Mouse (Mus musculus): Measurements from ENCODE around the gene Sdf2l1.
"Not testable (repeated sequence)": the region's sequence is repeated elsewhere in the genome, so short reads cannot be mapped to it uniquely, and the experiment has no call there.

Gene Sdf2l1

DNA sequence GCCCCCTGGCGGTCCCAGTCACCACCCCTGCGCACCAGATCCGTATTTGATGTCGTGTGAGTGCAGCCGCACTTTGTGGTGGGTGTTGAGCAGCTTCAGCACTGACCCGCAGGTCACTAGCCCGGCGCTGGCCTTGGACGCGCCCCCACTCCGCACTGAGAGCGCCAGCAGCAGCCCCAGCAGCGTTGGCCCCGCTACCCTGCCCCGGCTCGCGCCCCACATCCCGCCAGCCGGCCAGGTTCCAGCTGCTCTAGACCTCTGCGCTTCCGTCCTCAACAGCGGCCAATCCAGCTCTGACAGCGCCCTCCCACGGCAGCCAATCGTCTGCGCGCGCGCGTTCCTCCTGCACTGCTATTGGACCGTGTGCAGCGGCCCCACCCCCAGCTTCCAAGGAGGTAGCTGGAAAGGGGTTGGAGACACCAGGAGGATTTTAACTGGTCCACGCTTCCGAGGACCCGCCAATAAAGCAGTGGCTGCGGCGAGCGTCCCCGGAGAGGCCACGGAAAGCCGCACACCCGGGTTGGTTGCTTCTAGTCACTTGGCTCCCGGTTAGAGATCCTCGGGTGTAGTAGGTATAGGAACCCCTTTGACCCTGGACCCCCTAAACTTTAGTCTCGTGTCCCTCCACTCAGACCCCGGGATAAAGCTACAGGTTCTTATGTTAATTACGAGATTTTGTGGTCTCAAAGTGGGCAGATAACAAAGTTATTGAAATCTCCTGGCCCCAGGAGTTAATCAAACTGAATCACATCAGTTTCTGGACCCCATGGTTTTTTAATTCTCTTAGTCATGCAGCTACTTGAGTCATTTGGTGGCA, at the start of gene Sdf2l1:
Gene Sdf2l1, minus strand, starts transcription at position 295 of the 817 bp plus-strand sequence.
- DNase-seq = peak; percentile 98 to 99

GRCm38 (mm10) chr16:17181382-17181781, 49.2 kb upstream of the Sdf2l1 start:
- no peak for DNase-seq

DNA sequence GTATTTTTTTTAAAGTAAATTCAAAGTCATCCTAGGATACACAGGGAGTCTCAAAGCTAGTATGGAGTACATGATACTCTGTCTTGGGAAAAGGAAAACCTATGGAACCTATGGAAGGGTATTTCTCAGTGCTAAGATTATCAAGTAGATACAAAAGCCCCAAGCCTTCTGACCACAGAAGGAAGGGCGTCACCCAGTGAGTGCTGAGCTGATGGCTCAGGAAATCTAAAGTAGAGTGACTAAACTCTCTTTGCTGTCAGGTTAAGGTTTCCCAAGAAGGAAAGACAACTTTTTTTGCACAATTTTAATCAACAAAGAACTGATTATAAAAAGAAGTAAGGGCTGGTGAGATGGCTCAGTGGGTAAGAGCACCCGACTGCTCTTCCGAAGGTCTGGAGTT, 47.5 kb upstream of the Sdf2l1 start:
- no peak for DNase-seq

- no peak for DNase-seq
These were observed 45.5 kb upstream of the Sdf2l1 start for GRCm38 (mm10) chr16:17177623-17178170.

DNA sequence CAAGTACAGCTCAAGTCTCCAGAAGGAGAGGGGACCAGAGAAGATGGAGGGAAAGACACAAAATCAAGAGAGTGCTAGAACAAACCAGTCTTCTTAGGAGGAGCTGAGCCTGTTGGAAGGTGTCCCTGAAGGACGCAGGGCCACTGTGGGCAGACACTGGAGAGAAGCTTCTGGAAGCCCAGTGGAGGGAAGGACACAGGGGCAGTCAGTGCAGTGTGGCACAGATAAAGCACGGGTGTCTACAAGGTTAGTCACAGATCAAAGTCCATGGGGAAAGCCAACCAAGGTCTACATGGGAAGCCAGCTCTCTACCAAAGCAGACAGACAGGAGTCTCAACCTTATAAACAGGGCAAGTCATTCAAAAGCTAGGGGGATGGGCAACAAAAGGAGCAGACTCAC, 43.6 kb upstream of the Sdf2l1 start:
- DNase-seq = no peak

DNA sequence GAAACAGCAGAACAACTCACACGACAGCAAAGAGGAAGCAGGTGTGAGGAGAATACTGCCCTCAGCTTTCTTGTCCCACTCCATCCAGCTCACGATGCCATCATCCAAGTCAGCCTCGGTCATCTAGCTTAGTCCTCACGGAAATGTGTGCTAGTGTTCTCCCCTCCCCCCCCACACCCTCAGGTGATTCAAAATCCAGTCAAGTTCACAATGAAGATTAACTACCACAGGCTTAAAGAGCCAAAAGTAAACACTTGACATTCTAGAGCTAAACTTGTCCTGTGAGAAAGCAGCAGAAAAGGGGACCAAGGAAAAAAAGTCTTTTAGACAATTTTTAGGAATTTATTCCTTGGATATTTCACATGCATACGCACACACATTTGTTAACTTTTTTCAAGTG, 35.9 kb upstream of the Sdf2l1 start:
- DNase-seq = no peak

GRCm38 (mm10) chr16:17167179-17167578, 35.0 kb upstream of the Sdf2l1 start:
- DNase-seq = no peak

DNA sequence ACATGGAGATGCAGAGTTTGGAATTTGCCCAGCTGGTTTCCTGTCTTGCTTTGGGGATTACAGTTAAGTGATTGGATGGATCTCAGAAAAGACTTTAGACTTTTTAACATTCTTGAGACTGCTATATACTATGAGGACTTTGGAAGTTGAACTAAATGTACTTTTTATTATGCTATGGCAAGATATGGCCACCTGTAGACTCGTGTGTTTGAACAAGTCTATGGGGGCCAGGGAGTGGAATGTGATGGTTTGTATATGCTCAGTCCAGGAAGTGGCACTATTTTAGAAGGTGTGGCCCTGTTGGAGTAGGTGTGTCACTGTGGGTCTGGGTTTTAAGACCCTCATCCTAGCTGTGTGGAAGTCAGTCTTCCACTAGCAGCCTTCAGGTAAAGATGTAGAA, 33.3 kb upstream of the Sdf2l1 start:
- DNase-seq = not testable (repeated sequence)

DNA sequence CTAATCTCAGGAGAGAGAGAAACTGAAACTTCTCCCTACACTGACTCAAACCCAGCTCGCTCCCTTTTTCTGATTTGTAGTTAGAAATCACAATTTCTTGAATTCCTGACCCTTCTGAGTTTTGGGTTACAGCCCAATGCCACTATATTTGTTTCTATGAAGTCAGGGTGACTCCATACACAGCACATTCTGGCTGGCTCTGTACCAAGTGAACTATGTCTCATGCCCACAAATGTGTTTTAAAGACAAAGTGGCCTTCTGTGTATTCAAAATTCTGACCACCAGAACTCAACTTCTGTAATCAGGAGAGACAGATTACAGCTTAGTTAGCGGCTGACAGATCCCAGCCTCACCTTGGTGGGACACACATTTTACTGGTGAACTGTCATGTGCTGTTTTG, 22.2 kb upstream of the Sdf2l1 start:
- DNase-seq = no peak

GRCm38 (mm10) chr16:17151874-17152273, 19.7 kb upstream of the Sdf2l1 start:
- DNase-seq = no peak

- DNase-seq = no peak
These were observed 18.5 kb upstream of the Sdf2l1 start for GRCm38 (mm10) chr16:17150520-17151258.

DNA sequence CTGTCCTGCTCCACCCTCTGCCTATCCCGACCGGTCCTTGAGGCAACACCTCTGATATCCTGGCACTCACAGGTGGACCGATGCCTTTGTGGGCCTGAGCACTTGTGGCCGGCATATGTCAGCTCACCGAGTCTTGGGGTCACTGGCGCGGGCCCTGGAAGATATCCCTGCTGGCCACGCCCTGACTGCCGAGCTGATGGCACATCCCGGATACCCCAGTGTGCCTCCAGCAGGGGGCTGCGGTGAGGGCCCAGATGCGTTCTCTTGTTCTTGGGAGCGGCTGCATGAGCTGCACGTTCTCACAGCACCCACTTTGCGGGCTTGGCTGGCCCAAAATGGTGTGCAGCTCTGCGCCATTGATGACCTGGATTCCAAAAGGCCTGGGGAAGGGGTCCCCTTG, 15.9 kb upstream of the Sdf2l1 start:
- peak in 1 of 2 experiments; percentile 31 for DNase-seq

DNA sequence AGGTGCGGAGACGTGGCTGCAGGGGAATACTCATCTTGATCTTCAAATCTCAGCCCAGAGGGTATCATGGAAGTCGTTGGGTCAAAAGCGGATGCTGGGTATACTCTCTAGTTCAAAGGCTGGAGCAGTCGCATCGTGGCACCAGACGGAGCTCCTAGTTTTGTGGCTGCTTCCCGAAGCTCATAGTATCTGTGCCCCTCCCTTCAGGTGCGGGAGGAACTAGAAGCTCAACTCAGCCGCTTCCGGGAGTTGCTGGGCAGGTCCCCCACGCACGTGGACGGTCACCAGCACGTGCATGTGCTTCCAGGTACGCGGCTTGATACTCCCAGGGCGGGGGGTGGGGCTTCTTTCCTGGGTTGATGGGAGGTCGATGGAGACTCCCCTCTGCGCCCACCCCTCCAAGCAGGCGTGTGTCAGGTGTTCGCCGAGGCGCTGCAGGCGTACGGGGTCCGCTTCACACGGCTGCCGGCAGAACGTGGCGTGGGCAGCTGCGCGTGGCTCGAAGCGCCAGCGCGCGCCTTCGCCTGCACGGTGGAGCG, 15.3 kb upstream of the Sdf2l1 start:
- DNase-seq = peak in 1 of 2 experiments; percentile 49

GRCm38 (mm10) chr16:17146772-17147235, 14.6 kb upstream of the Sdf2l1 start, which contains the start of gene Ccdc116:
Ccdc116 (minus strand) TSS chr16:17147229.
- peak; percentile 87 to 92 for DNase-seq

GRCm38 (mm10) chr16:17144339-17144738, 12.2 kb upstream of the Sdf2l1 start, which contains the start of gene Ydjc:
Ydjc (plus strand) TSS chr16:17144621.
- DNase-seq = no peak

DNA sequence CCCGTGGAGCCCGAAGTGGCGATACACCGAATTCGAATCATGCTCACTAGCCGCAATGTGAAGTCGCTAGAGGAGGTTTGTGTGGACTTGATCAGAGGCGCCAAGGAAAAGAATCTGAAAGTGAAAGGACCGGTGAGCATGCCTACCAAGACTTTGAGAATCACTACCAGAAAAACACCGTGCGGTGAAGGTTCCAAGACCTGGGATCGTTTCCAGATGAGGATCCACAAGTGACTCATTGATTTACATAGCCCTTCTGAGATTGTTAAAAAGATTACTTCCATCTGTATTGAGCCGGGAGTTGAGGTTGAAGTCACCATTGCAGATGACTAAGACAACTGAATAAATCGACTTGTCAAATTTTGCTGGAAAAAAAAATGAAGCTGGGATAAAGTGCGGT, 5.2 kb upstream of the Sdf2l1 start:
- DNase-seq = no peak

- no peak for DNase-seq
These were observed 670 bp upstream of the Sdf2l1 start for GRCm38 (mm10) chr16:17132906-17133200.

- peak in 1 of 2 experiments; percentile 52 for DNase-seq
These were observed 743 bp downstream of the Sdf2l1 start for GRCm38 (mm10) chr16:17131191-17132088.

GRCm38 (mm10) chr16:17127292-17127691, 4.9 kb downstream of the Sdf2l1 start:
- peak in 1 of 2 experiments; percentile 64 for DNase-seq

- peak; percentile 65 to 77 for DNase-seq
These were observed 7.2 kb downstream of the Sdf2l1 start, which contains the start of gene 2610318N02Rik for GRCm38 (mm10) chr16:17124871-17125520. 2610318N02Rik (minus strand) TSS chr16:17125167.

DNA sequence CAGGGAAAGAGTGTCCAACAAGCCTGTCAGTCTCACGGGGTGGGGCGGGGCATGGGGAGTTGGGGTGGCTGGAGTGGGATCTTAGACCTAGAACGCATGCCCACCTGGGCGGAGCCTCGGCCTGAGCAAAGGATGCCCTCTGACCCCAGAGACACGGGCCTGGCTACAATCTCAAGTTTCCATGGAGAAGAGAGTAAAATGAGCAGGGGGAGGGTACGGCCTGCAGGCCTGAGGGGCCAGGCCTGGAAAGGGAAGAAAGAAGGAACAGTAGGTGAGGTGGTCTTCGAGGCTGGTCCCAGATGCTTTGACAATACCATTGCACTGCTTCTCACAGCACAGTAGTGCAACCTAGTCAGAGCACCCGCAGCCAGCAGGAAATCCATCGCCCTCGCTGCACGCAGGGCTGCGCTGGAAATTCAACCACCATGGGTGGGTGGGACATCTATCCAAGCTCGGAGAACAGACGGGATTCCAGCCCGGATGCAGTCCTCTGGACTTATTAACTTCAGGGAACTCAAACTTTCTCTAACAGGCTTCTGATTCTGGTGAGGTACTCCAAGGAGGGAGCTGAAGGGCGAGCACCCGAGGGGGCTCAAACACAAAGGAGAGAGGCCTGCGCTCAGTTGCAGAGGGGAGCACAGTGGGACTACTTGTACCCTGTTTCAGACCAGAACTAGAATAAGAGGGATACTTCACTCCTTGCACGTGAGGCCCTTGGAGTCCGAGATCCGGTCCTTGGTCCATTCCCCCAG, 7.9 kb downstream of the Sdf2l1 start:
- DNase-seq = no peak
